Mouse (Mus musculus): ENCODE data around the gene Kncn. TPM values are rescaled to one million over a fixed set of nuclear protein-coding genes. Genes with fewer than 3 reads are reported as not detected.

Kncn gene
- polyA plus RNA-seq, 1 experiment from 2014 or later: not detected

- DNase-seq (ENCODE audit: low spot score) (peak; percentile 55), ATAC-seq (ENCODE audit: low FRiP score) (peak; percentile 68)
- no peak overlapping the region for H3K9ac ChIP-seq (ENCODE audit: low read depth, low read length)
- no peak overlapping the region for H3K27ac ChIP-seq (ENCODE audit: low read depth, low read length)
- WGBS: 5% methylated on average over 7 of the region's 7 CpGs
- peaks cover 14% of the 10 kb centered on the region for H3K4me1 ChIP-seq (replicated peaks; ENCODE audit: control insufficient read depth, insufficient read depth, low read length)
- no peak overlapping the region for H3K4me3 ChIP-seq (ENCODE audit: low read depth, low read length)
- peaks cover 33% of the 10 kb centered on the region for H3K27me3 ChIP-seq (ENCODE audit: control insufficient read depth, insufficient read depth, low read length)
- no peaks in the 10 kb centered on the region for H3K36me3 ChIP-seq (ENCODE audit: control insufficient read depth, insufficient read depth, low read length)
- H3K4me2 ChIP-seq (replicated peaks; ENCODE audit: low read depth, low read length): no peak overlapping the region
- no peaks in the 10 kb centered on the region for H3K9me3 ChIP-seq (ENCODE audit: control insufficient read depth, low read length)
These were observed 21.5 kb downstream of the Kncn start for GRCm38 (mm10) chr4:115905701-115906100.

- H3K27me3 ChIP-seq (ENCODE audit: control insufficient read depth, insufficient read depth, low read length): peaks cover 25% of the 10 kb centered on the region
- ATAC-seq (ENCODE audit: low FRiP score) (no peak), DNase-seq (ENCODE audit: low spot score) (no peak)
- WGBS: 86% methylated on average over 3 of the region's 3 CpGs
- H3K4me2 ChIP-seq (replicated peaks; ENCODE audit: low read depth, low read length): no peak overlapping the region
- H3K36me3 ChIP-seq (ENCODE audit: control insufficient read depth, insufficient read depth, low read length): no peaks in the 10 kb centered on the region
- no peak overlapping the region for H3K4me3 ChIP-seq (ENCODE audit: low read depth, low read length)
- no peak overlapping the region for H3K27ac ChIP-seq (ENCODE audit: low read depth, low read length)
- H3K9me3 ChIP-seq (ENCODE audit: control insufficient read depth, low read length): no peaks in the 10 kb centered on the region
- peaks cover 14% of the 10 kb centered on the region for H3K4me1 ChIP-seq (replicated peaks; ENCODE audit: control insufficient read depth, insufficient read depth, low read length)
- no peak overlapping the region for H3K9ac ChIP-seq (ENCODE audit: low read depth, low read length)
These were observed 22.6 kb downstream of the Kncn start for GRCm38 (mm10) chr4:115906791-115907190.

- no peak for DNase-seq (ENCODE audit: low spot score)
- ATAC-seq (ENCODE audit: low FRiP score): no peak
- H3K9ac ChIP-seq (ENCODE audit: low read depth, low read length): no peak overlapping the region
- no peaks in the 10 kb centered on the region for H3K9me3 ChIP-seq (ENCODE audit: control insufficient read depth, low read length)
- H3K27me3 ChIP-seq (ENCODE audit: control insufficient read depth, insufficient read depth, low read length): peaks cover 19% of the 10 kb centered on the region
- H3K36me3 ChIP-seq (ENCODE audit: control insufficient read depth, insufficient read depth, low read length): no peaks in the 10 kb centered on the region
- WGBS: 87% methylated on average over 1 of the region's 1 CpGs
- no peak overlapping the region for H3K4me2 ChIP-seq (replicated peaks; ENCODE audit: low read depth, low read length)
- peaks cover 14% of the 10 kb centered on the region for H3K4me1 ChIP-seq (replicated peaks; ENCODE audit: control insufficient read depth, insufficient read depth, low read length)
- H3K4me3 ChIP-seq (ENCODE audit: low read depth, low read length): no peak overlapping the region
- no peak overlapping the region for H3K27ac ChIP-seq (ENCODE audit: low read depth, low read length)
These were observed 23.8 kb downstream of the Kncn start for GRCm38 (mm10) chr4:115907994-115908393.

DNA sequence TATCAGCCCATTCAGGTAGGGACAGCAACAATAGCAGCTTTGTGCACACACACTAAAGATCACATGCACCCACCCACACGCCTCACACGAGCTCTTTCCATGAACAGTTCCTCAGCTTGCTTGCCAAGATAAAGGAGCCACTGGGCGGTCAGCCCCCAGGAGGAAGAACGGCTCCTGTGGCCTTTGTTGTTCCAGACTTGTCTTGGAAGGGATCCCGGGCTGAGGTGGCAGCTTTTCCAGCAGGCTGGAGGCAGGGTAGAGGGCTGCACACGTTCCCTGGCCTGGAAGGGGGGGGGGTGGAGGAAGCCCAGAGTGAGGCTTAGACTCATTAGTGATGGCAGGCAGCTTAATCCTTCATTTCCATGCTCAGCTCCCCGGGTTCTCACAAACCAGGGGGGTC lies 24.4 kb downstream of the Kncn start:
- WGBS: 23% methylated on average over 7 of the region's 7 CpGs
- H3K27ac ChIP-seq (ENCODE audit: low read depth, low read length): no peak overlapping the region
- H3K4me3 ChIP-seq (ENCODE audit: low read depth, low read length): no peak overlapping the region
- H3K4me2 ChIP-seq (replicated peaks; ENCODE audit: low read depth, low read length): no peak overlapping the region
- H3K27me3 ChIP-seq (ENCODE audit: control insufficient read depth, insufficient read depth, low read length): peaks cover 19% of the 10 kb centered on the region
- DNase-seq (ENCODE audit: low spot score) (no peak), ATAC-seq (ENCODE audit: low FRiP score) (no peak)
- no peak overlapping the region for H3K9ac ChIP-seq (ENCODE audit: low read depth, low read length)
- no peaks in the 10 kb centered on the region for H3K36me3 ChIP-seq (ENCODE audit: control insufficient read depth, insufficient read depth, low read length)
- no peaks in the 10 kb centered on the region for H3K9me3 ChIP-seq (ENCODE audit: control insufficient read depth, low read length)
- H3K4me1 ChIP-seq (replicated peaks; ENCODE audit: control insufficient read depth, insufficient read depth, low read length): peaks cover 14% of the 10 kb centered on the region

- ATAC-seq (ENCODE audit: low FRiP score) (peak; percentile 59), DNase-seq (ENCODE audit: low spot score) (no peak)
- Histone ChIP-seq H3K27me3 (ENCODE audit: control insufficient read depth, insufficient read depth, low read length) (peaks cover 16% of the 10 kb centered on the region), H3K27ac (ENCODE audit: low read depth, low read length) (no peak overlapping the region), H3K4me1 (replicated peaks; ENCODE audit: control insufficient read depth, insufficient read depth, low read length) (no peaks in the 10 kb centered on the region), H3K9me3 (ENCODE audit: control insufficient read depth, low read length) (no peaks in the 10 kb centered on the region), H3K36me3 (ENCODE audit: control insufficient read depth, insufficient read depth, low read length) (no peaks in the 10 kb centered on the region), H3K4me3 (ENCODE audit: low read depth, low read length) (no peak overlapping the region), H3K4me2 (replicated peaks; ENCODE audit: low read depth, low read length) (no peak overlapping the region), H3K9ac (ENCODE audit: low read depth, low read length) (no peak overlapping the region)
- 3% methylated on average over 4 of the region's 4 CpGs for WGBS
These were observed 27.4 kb downstream of the Kncn start for GRCm38 (mm10) chr4:115911586-115911985.

DNA sequence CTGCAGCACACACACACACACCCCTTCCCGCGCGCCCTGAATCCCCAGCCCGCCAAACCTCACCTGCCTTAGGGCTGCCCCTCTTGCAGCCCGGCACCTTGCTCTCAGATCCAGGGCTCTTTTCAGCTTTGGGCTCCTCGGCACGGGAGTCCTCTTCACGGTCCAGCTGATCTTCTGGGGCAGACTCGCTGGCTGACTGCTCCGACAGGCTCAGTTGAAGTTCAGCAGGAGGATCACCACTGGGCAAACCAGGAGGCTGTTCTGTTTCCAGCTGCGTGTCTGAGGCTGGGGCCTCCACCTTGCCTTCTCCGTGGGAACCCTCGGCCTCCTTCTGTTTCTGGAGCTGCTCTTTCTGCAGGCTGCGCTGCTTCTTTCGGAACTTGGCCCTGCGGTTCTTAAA lies 35.7 kb downstream of the Kncn start:
- Histone ChIP-seq H3K9me3 (ENCODE audit: control insufficient read depth, low read length) (no peaks in the 10 kb centered on the region), H3K27ac (ENCODE audit: low read depth, low read length) (no peak overlapping the region), H3K9ac (ENCODE audit: low read depth, low read length) (no peak overlapping the region), H3K4me3 (ENCODE audit: low read depth, low read length) (no peak overlapping the region), H3K36me3 (ENCODE audit: control insufficient read depth, insufficient read depth, low read length) (0 out of 2 replicates have a peak, but pooled peaks cover 2% of the 10 kb centered on the region), H3K4me2 (replicated peaks; ENCODE audit: low read depth, low read length) (no peak overlapping the region), H3K27me3 (ENCODE audit: control insufficient read depth, insufficient read depth, low read length) (peaks cover 18% of the 10 kb centered on the region), H3K4me1 (replicated peaks; ENCODE audit: control insufficient read depth, insufficient read depth, low read length) (no peaks in the 10 kb centered on the region)
- DNase-seq (ENCODE audit: low spot score) (no peak), ATAC-seq (ENCODE audit: low FRiP score) (no peak)
- WGBS: 72% methylated on average over 16 of the region's 16 CpGs

DNA sequence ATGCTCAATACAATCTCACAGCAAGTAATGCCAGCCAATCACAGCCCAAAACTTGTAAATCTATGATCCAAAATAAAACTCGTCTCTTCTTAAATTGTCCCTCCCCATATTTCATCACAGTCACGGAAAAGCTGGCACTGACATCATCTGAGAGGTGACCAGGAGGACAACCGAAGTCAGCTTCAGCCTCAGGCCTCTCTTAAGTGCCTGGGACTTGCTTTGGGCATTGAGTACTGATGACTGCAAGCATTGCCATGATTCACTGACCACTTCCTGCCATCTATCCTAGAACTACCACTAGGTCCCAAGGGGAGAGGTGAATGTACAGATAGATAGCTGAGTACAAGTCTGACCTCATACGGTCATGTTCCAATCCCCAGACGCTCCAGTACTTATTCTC lies 38.5 kb downstream of the Kncn start:
- Histone ChIP-seq H3K9ac (ENCODE audit: low read depth, low read length) (no peak overlapping the region), H3K4me1 (replicated peaks; ENCODE audit: control insufficient read depth, insufficient read depth, low read length) (no peaks in the 10 kb centered on the region), H3K36me3 (ENCODE audit: control insufficient read depth, insufficient read depth, low read length) (0 out of 2 replicates have a peak, but pooled peaks cover 2% of the 10 kb centered on the region), H3K4me2 (replicated peaks; ENCODE audit: low read depth, low read length) (no peak overlapping the region), H3K9me3 (ENCODE audit: control insufficient read depth, low read length) (no peaks in the 10 kb centered on the region), H3K4me3 (ENCODE audit: low read depth, low read length) (no peak overlapping the region), H3K27me3 (ENCODE audit: control insufficient read depth, insufficient read depth, low read length) (peaks cover 13% of the 10 kb centered on the region), H3K27ac (ENCODE audit: low read depth, low read length) (no peak overlapping the region)
- ATAC-seq (ENCODE audit: low FRiP score): no peak
- DNase-seq (ENCODE audit: low spot score): no peak
- 89% methylated on average over 5 of the region's 5 CpGs for WGBS

DNA sequence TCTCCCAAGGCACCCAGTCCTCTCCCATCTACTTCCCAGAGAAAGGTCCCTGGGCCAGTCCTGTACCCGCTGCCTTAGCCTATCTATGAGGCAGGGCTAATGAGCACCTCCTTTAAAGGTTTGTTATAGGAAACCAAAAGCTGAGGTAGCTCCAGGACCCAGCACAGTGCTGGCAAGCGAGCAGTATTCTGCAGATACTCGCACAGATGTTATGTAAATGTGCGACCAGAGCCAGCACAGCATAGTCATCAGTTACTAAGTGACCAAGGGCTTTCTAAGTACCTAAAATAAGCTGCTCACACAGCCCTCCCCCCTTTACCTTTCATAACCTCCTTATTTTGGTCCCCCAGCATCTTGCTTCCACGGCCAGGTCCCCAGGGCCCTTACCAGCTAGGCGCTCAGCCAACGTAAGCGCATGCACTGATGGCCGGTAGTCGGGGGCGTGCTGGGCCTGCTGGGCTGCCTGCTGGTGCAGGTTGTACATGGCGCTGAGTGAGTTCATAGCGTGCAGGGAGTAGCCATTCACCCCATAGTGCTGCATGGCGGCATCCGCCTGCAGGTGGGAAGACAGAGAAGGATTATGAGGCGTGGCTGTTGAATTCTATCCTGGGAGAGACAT lies 39.2 kb downstream of the Kncn start:
- 76% methylated on average over 16 of the region's 16 CpGs for WGBS
- Histone ChIP-seq H3K4me1 (replicated peaks; ENCODE audit: control insufficient read depth, insufficient read depth, low read length) (no peaks in the 10 kb centered on the region), H3K4me2 (replicated peaks; ENCODE audit: low read depth, low read length) (no peak overlapping the region), H3K4me3 (ENCODE audit: low read depth, low read length) (no peak overlapping the region), H3K27me3 (ENCODE audit: control insufficient read depth, insufficient read depth, low read length) (peaks cover 7% of the 10 kb centered on the region; the same call in 1 of the 2 replicates), H3K27ac (ENCODE audit: low read depth, low read length) (no peak overlapping the region), H3K9ac (ENCODE audit: low read depth, low read length) (no peak overlapping the region), H3K9me3 (ENCODE audit: control insufficient read depth, low read length) (no peaks in the 10 kb centered on the region), H3K36me3 (ENCODE audit: control insufficient read depth, insufficient read depth, low read length) (0 out of 2 replicates have a peak, but pooled peaks cover 2% of the 10 kb centered on the region)
- no peak for DNase-seq (ENCODE audit: low spot score)
- ATAC-seq (ENCODE audit: low FRiP score): no peak

DNA sequence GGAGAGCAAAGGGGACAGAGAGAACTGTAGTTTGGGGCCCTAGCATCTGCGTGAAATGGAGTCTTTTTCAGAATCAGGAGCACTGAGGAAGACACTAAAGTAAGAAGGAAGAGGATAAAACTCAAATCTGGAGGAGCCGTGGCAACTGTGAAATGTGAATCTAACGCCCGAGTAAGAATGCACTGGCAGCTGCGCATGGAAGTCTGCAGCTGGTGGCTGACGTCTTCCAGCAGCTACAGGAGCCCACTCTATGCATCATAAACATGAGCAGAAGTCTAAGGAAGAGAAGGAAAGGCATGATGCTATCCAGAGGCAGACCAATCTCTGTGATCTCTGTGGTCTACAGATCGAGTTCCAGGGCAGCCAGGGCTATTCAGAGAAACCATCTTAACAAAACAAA lies 43.4 kb downstream of the Kncn start:
- Histone ChIP-seq H3K27me3 (ENCODE audit: control insufficient read depth, insufficient read depth, low read length) (peaks cover 28% of the 10 kb centered on the region), H3K4me3 (ENCODE audit: low read depth, low read length) (no peak overlapping the region), H3K4me1 (replicated peaks; ENCODE audit: control insufficient read depth, insufficient read depth, low read length) (no peaks in the 10 kb centered on the region), H3K36me3 (ENCODE audit: control insufficient read depth, insufficient read depth, low read length) (no peaks in the 10 kb centered on the region), H3K9me3 (ENCODE audit: control insufficient read depth, low read length) (no peaks in the 10 kb centered on the region), H3K9ac (ENCODE audit: low read depth, low read length) (no peak overlapping the region), H3K4me2 (replicated peaks; ENCODE audit: low read depth, low read length) (no peak overlapping the region), H3K27ac (ENCODE audit: low read depth, low read length) (no peak overlapping the region)
- DNase-seq (ENCODE audit: low spot score): no peak
- 74% methylated on average over 7 of the region's 7 CpGs for WGBS
- no peak for ATAC-seq (ENCODE audit: low FRiP score)
